Mouse (Mus musculus) hindbrain, embryonic 11.5 days (tissue): ENCODE results near the gene Ssbp2. TPM values are rescaled to one million over a fixed set of nuclear protein-coding genes. Genes with fewer than 3 reads are reported as not detected.

Source experiments
- ATAC-seq: fragments of 200-750 bp; cut with Nextera tagmentation; 2 replicates; pipeline ENCODE4 v1.8.0; 2017; ENCODE audit warnings: mild to moderate bottlenecking, moderate TSS enrichment, moderate library complexity; ENCODE audit not compliant: low FRiP score
- DNase-seq: peaks from one replicate; pipeline ENCODE4 v3.0.0-alpha.2; 2015; ENCODE audit warnings: low spot score
- H3K27ac ChIP-seq: fragments of 300-500 bp; sonication (generic); 2 replicates; pipeline ENCODE4 v1.5.1; 2014; ENCODE audit warnings: mild to moderate bottlenecking, low read depth, low read length
- H3K27me3 ChIP-seq: fragments of 300-500 bp; sonication (generic); 2 replicates; pipeline ENCODE4 v1.6.1; 2014; ENCODE audit warnings: mild to moderate bottlenecking, low read length, moderate library complexity, mixed read lengths; ENCODE audit not compliant: control insufficient read depth, insufficient read depth
- H3K36me3 ChIP-seq: fragments of 300-500 bp; sonication (generic); 2 replicates; pipeline ENCODE4 v1.6.1; 2014; ENCODE audit warnings: mild to moderate bottlenecking, low read length, moderate library complexity, mixed read lengths; ENCODE audit not compliant: control insufficient read depth, insufficient read depth
- H3K4me1 ChIP-seq: fragments of 300-500 bp; sonication (generic); replicated peaks from 2 replicates; pipeline ENCODE4 v1.6.1; 2014; ENCODE audit warnings: low read length, mixed read lengths; ENCODE audit not compliant: control insufficient read depth, insufficient read depth
- H3K4me2 ChIP-seq: fragments of 300-500 bp; sonication (generic); replicated peaks from 2 replicates; pipeline ENCODE4 v1.6.1; 2014; ENCODE audit warnings: mild to moderate bottlenecking, low read depth, low read length
- H3K4me3 ChIP-seq: fragments of 300-500 bp; sonication (generic); 2 replicates; pipeline ENCODE4 v1.5.1; 2014; ENCODE audit warnings: low read depth, low read length
- H3K9ac ChIP-seq: fragments of 300-500 bp; sonication (generic); 2 replicates; pipeline ENCODE4 v1.6.1; 2014; ENCODE audit warnings: low read depth, low read length
- H3K9me3 ChIP-seq: fragments of 300-500 bp; sonication (generic); 2 replicates; pipeline ENCODE4 v1.6.1; 2016; ENCODE audit warnings: low read length; ENCODE audit not compliant: control insufficient read depth
- WGBS: fragments of 180-500 bp; shearing (Covaris S2); extraction: QIAGEN DNeasy Blood & Tissue Kit; methylation state at CpG from one replicate; pipeline ENCODE4 v1.1.7; 2014; 5-methylcytosine and 5-hydroxymethylcytosine counted together
- polyA plus RNA-seq: library from polyadenylated mRNA; unstranded; fragments of >200 nt; fragmentation: Nextera tagmentation; extraction: Ambion mirVana; gene quantifications from 2 replicates; pipeline ENCODE4 v1.2.1, GENCODE M21; 2014

Ssbp2 gene
- polyA plus RNA-seq, 1 experiment from 2014 or later, result 152 TPM

- Histone ChIP-seq H3K9me3 (no peaks in the 10 kb centered on the region), H3K4me2 (no peak overlapping the region), H3K36me3 (no peaks in the 10 kb centered on the region), H3K27me3 (no peaks in the 10 kb centered on the region), H3K9ac (no peak overlapping the region), H3K4me3 (no peak overlapping the region), H3K27ac (no peak overlapping the region), H3K4me1 (peaks cover 4% of the 10 kb centered on the region; the same call in 1 of the 2 replicates)
- no peak for ATAC-seq
- WGBS, result 72% methylated on average over 4 of the region's 4 CpGs
- no peak for DNase-seq
Measured at GRCm38 (mm10) chr13:91457974-91458373, 2.1 kb upstream of the Ssbp2 start.

GRCm38 (mm10) chr13:91459489-91459888 is 594 bp upstream of the Ssbp2 start:
- peaks cover 4% of the 10 kb centered on the region for H3K4me1 ChIP-seq
- H3K36me3 ChIP-seq, result no peaks in the 10 kb centered on the region
- H3K9me3 ChIP-seq, result no peaks in the 10 kb centered on the region
- H3K4me2 ChIP-seq, result no peak overlapping the region
- 26% methylated on average over 4 of the region's 4 CpGs for WGBS
- no peaks in the 10 kb centered on the region for H3K27me3 ChIP-seq
- peak overlapping the region; percentile 51; the same call in 1 of the 2 replicates for H3K27ac ChIP-seq
- no peak for DNase-seq
- H3K4me3 ChIP-seq, result no peak overlapping the region
- no peak overlapping the region for H3K9ac ChIP-seq
- no peak for ATAC-seq

GRCm38 (mm10) chr13:91460621-91461284 is 670 bp downstream of the Ssbp2 start:
- Histone ChIP-seq H3K9ac (peak overlapping the region; percentile 92), H3K27me3 (no peaks in the 10 kb centered on the region), H3K9me3 (no peaks in the 10 kb centered on the region), H3K4me1 (peaks cover 4% of the 10 kb centered on the region), H3K27ac (peak overlapping the region; percentile 95), H3K4me2 (peak overlapping the region; percentile 90), H3K36me3 (no peaks in the 10 kb centered on the region), H3K4me3 (peak overlapping the region; percentile 97)
- WGBS, result 0% methylated on average over 40 of the region's 70 CpGs
- ATAC-seq (peak; percentile 98), DNase-seq (peak; percentile 98)

DNA sequence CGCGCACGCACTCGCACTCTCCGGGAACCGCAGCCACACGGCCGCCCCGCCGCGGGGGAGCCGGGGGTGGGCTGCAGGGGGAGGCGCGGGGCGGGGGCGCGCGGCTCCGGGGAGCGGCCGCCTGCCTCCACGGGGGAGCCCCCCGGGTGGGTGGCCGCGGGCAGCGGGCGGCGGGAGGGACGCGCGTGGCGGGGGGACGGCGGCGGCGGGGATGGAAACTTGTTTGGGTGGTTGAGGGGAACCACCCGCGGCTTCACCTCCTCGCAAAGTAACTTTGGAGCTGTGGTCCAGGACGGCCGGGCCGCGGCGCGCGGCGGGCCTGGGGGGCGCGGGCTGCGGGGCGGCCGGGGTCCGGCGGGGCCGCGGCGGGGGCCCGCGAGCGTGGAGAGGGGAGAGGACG is 1.2 kb downstream of the Ssbp2 start:
- WGBS, result under 1% methylated on average over 17 of the region's 61 CpGs
- Histone ChIP-seq H3K4me3 (peak overlapping the region; percentile 97), H3K4me1 (peaks cover 4% of the 10 kb centered on the region), H3K36me3 (no peaks in the 10 kb centered on the region), H3K9me3 (no peaks in the 10 kb centered on the region), H3K9ac (peak overlapping the region; percentile 92), H3K27ac (peak overlapping the region; percentile 95), H3K27me3 (no peaks in the 10 kb centered on the region), H3K4me2 (peak overlapping the region; percentile 90)
- peak; percentile 33 for ATAC-seq
- no peak for DNase-seq

- Histone ChIP-seq H3K9me3 (no peaks in the 10 kb centered on the region), H3K27ac (peak overlapping the region; percentile 95), H3K27me3 (no peaks in the 10 kb centered on the region), H3K4me2 (peak overlapping the region; percentile 90), H3K4me3 (peak overlapping the region; percentile 97), H3K36me3 (no peaks in the 10 kb centered on the region), H3K4me1 (peaks cover 4% of the 10 kb centered on the region), H3K9ac (peak overlapping the region; percentile 92)
- no peak for ATAC-seq
- DNase-seq, result peak; percentile 59
- WGBS, result under 1% methylated on average over 26 of the region's 77 CpGs
Measured at GRCm38 (mm10) chr13:91461711-91462351, 1.7 kb downstream of the Ssbp2 start.

DNA sequence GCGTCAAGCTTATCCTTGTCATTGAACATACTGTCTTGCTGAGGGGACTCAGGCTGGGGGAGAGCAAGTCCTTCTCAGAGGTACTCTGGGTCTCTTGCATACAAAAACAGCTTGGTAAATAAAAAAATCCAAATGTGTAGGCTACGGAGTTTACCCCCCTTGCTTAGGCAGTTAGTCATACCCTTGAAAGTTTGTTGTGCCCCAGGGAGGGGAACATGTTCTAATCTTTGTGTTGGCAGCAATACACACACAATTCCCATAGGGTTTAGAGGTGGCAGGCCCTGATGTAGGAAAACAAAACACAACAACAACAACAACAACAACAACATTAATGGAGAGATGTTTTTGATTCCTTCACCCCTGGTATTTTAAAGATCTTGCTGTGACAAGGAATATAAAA is 2.3 kb downstream of the Ssbp2 start:
- WGBS, result 4% methylated on average over 1 of the region's 2 CpGs
- H3K27ac ChIP-seq, result no peak overlapping the region
- ATAC-seq (no peak), DNase-seq (no peak)
- peak overlapping the region; percentile 97 for H3K4me3 ChIP-seq
- H3K4me2 ChIP-seq, result peak overlapping the region; percentile 90
- peak overlapping the region; percentile 92 for H3K9ac ChIP-seq
- H3K9me3 ChIP-seq, result no peaks in the 10 kb centered on the region
- peaks cover 4% of the 10 kb centered on the region for H3K4me1 ChIP-seq
- no peaks in the 10 kb centered on the region for H3K27me3 ChIP-seq
- no peaks in the 10 kb centered on the region for H3K36me3 ChIP-seq

DNA sequence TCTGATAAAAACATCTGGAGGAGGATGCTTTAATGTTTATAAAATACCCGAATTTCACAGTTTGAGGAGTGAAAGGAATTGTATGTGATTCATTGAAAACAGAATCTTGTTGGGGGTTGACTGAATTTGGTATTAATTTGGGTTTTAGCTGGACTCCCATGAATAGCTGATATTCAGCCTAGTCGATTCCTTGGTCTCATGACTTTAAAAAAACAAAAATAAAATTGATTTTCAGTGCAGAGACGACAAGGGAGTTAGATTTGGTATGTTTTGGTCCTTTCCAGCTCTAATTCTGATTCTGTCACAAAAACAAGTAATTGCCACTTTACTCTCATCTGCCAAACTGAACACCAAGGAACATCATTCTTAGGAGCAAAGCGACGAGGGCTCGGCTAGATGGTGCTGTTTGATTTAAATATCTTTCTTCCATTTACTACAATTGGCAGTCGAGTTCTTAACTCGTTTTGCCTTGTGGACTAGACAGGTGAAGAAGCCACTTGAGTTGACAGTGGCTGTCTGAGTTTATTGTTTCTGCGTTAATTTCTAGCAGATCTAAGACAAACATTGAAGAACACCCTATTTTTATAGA is 2.9 kb downstream of the Ssbp2 start:
- H3K27ac ChIP-seq, result no peak overlapping the region
- no peak overlapping the region for H3K9ac ChIP-seq
- ATAC-seq (no peak), DNase-seq (peak; percentile 22)
- peaks cover 4% of the 10 kb centered on the region for H3K4me1 ChIP-seq
- no peaks in the 10 kb centered on the region for H3K9me3 ChIP-seq
- H3K36me3 ChIP-seq, result no peaks in the 10 kb centered on the region
- no peaks in the 10 kb centered on the region for H3K27me3 ChIP-seq
- WGBS, result 28% methylated on average over 9 of the region's 9 CpGs
- no peak overlapping the region for H3K4me2 ChIP-seq
- no peak overlapping the region for H3K4me3 ChIP-seq

DNA sequence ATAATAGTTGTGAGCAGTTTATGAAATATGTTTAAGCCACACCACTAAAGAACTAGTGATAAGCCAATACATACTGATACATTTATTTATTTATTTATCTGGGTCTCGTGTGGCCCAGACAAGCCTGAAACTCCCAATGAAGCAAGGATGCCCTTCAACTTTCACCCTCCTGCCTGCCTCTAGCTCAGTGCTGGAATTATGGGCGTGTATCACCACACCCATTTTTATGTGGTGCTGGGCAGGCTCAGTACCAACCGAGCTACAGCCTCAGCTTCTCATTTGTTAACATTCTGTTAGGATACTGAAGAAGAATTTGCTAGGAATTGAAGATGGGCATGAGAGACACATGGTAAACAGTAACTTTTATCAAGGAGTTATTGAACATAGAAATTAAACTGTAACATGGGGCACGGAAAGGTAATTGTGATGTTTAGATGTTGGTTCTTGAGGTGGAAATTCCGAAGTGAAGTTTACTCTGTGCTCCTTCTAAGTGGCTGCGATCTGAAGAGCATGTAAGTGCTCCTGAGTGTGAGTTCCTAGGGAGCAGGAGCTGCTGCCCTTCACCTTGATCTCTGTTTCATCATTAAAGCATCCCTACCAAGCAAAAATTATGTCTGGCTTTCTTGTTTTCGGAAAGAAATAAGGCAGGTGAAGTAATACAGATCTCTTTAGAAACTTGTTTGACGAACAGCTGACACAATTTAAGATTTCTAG is 5.1 kb downstream of the Ssbp2 start:
- no peak for DNase-seq
- Histone ChIP-seq H3K27ac (no peak overlapping the region), H3K4me2 (no peak overlapping the region), H3K4me1 (no peaks in the 10 kb centered on the region; the same call in 1 of the 2 replicates), H3K9ac (no peak overlapping the region), H3K9me3 (no peaks in the 10 kb centered on the region), H3K27me3 (no peaks in the 10 kb centered on the region), H3K4me3 (no peak overlapping the region), H3K36me3 (no peaks in the 10 kb centered on the region)
- no peak for ATAC-seq
- WGBS, result 83% methylated on average over 8 of the region's 8 CpGs
